Mouse (Mus musculus) MEL (cell line): ENCODE measurements around the gene Ccdc117. TPM values are rescaled to one million over a fixed set of nuclear protein-coding genes. Genes with fewer than 3 reads are reported as not detected.
A peak's percentile ranks its signal among the peaks of the same experiment; 100 is the strongest.
"Not testable (repeated sequence)": the region's sequence is repeated elsewhere in the genome, so short reads cannot be mapped to it uniquely, and the experiment has no call there.

ENCODE experiments used
- DNase-seq: peaks from one replicate; pipeline ENCODE4 v3.0.0; 2011; ENCODE audit warnings: low read depth, low spot score
- H3K27ac ChIP-seq: 2 replicates; pipeline ENCODE4 v1.5.1; 2012; ENCODE audit warnings: low read depth, mild to moderate bottlenecking, control low read depth, low read length, moderate library complexity; ENCODE audit not compliant: control insufficient read depth
- H3K27me3 ChIP-seq, 2 experiments: fragments of 150-350 bp in 1 of 2; sonication (generic) in 1 of 2; 2 replicates each; pipeline ENCODE4 v1.6.1; 2012; ENCODE audit warnings: low read length in 2 of 2, mild to moderate bottlenecking in 2 of 2, improper control_type of control experiment in 1 of 2, moderate library complexity in 1 of 2; ENCODE audit not compliant: insufficient read depth in 2 of 2, control insufficient read depth in 1 of 2
- H3K36me3 ChIP-seq, 2 experiments: 2 replicates each; pipeline ENCODE4 v1.6.1; 2012 to 2014; ENCODE audit warnings: low read length in 2 of 2, improper control_type of control experiment in 1 of 2, inconsistent platforms in 1 of 2, mild to moderate bottlenecking in 1 of 2; ENCODE audit not compliant: insufficient read depth in 2 of 2, control insufficient read depth in 1 of 2
- H3K4me1 ChIP-seq, 2 experiments: fragments of 150-350 bp in 1 of 2; sonication (generic) in 1 of 2; 2 replicates each; pipeline ENCODE4 v1.6.1; 2012; ENCODE audit warnings: low read length in 2 of 2, improper control_type of control experiment in 1 of 2, mild to moderate bottlenecking in 1 of 2; ENCODE audit not compliant: insufficient read depth in 2 of 2, control insufficient read depth in 1 of 2
- H3K4me3 ChIP-seq, 2 experiments: fragments of 150-350 bp in 1 of 2; sonication (generic) in 1 of 2; 2 replicates each; pipeline ENCODE4 v1.5.1; 2012; ENCODE audit warnings: low read depth in 2 of 2, low read length in 2 of 2, mild to moderate bottlenecking in 2 of 2, moderate library complexity in 2 of 2, control low read depth in 1 of 2, improper control_type of control experiment in 1 of 2; ENCODE audit not compliant: control insufficient read depth in 1 of 2, insufficient read depth in 1 of 2
- H3K79me2 ChIP-seq: 2 replicates; pipeline ENCODE4 v1.6.1; 2012; ENCODE audit warnings: mild to moderate bottlenecking, low read length, moderate library complexity; ENCODE audit not compliant: control insufficient read depth, poor library complexity, insufficient read depth
- H3K9ac ChIP-seq: 2 replicates; pipeline ENCODE4 v1.6.1; 2012; ENCODE audit warnings: low read depth, mild to moderate bottlenecking, control low read depth, low read length, moderate library complexity; ENCODE audit not compliant: control insufficient read depth, poor library complexity, severe bottlenecking
- H3K9me3 ChIP-seq: fragments of 150-350 bp; sonication (generic); replicated peaks from 2 replicates; pipeline ENCODE4 v1.6.1; 2012; ENCODE audit warnings: mild to moderate bottlenecking, low read length, improper control_type of control experiment, moderate library complexity; ENCODE audit not compliant: insufficient read depth
- CHD1 ChIP-seq: IDR thresholded peaks from 2 replicates; pipeline ENCODE4 v1.6.1; 2012; ENCODE audit warnings: low read depth, mild to moderate bottlenecking, inconsistent platforms, low read length, improper control_type of control experiment
- CTCF ChIP-seq, 3 experiments: IDR thresholded peaks in 2 of 3; conservative IDR thresholded peaks in 1 of 3; 2 replicates each; pipeline ENCODE4 v1.5.1; 2011 to 2012; ENCODE audit warnings: low read length in 3 of 3, low read depth in 2 of 3, mild to moderate bottlenecking in 2 of 3, improper control_type of control experiment in 1 of 3, inconsistent platforms in 1 of 3, mixed read lengths in 1 of 3, moderate library complexity in 1 of 3; ENCODE audit not compliant: control insufficient read depth in 1 of 3, insufficient read depth in 1 of 3, poor library complexity in 1 of 3, severe bottlenecking in 1 of 3
- JUND ChIP-seq: IDR thresholded peaks from 2 replicates; pipeline ENCODE4 v1.6.1; 2011; ENCODE audit warnings: low read depth, mild to moderate bottlenecking, improper control_type of control experiment, low read length
- KAT2A ChIP-seq: conservative IDR thresholded peaks from 2 replicates; pipeline ENCODE4 v1.6.1; 2012; ENCODE audit warnings: low read depth, low read length, improper control_type of control experiment, inconsistent platforms
- MAZ ChIP-seq: IDR thresholded peaks from 2 replicates; pipeline ENCODE4 v1.6.1; 2012; ENCODE audit warnings: low read depth, mild to moderate bottlenecking, inconsistent platforms, low read length, improper control_type of control experiment
- NRF1 ChIP-seq: IDR thresholded peaks from 2 replicates; pipeline ENCODE4 v1.6.1; 2014; ENCODE audit warnings: low read depth, mild to moderate bottlenecking, inconsistent platforms, low read length, improper control_type of control experiment, moderate library complexity; ENCODE audit not compliant: poor library complexity, insufficient read depth, severe bottlenecking
- SMC3 ChIP-seq: IDR thresholded peaks from 2 replicates; pipeline ENCODE4 v1.6.1; 2011; ENCODE audit warnings: low read depth, low read length, improper control_type of control experiment
- TCF12 ChIP-seq: IDR thresholded peaks from 2 replicates; pipeline ENCODE4 v1.6.1; 2014; ENCODE audit warnings: low read depth, mild to moderate bottlenecking, inconsistent platforms, low read length, improper control_type of control experiment, moderate library complexity
- ZNF384 ChIP-seq: IDR thresholded peaks from 2 replicates; pipeline ENCODE4 v1.6.1; 2012; ENCODE audit warnings: low read depth, mild to moderate bottlenecking, inconsistent platforms, low read length, improper control_type of control experiment
- polyA plus RNA-seq, 2 experiments: library from polyadenylated mRNA; stranded (reverse) in 1 of 2; unstranded in 1 of 2; fragments of >175 nt in 1 of 2; fragments of >200 nt in 1 of 2; gene quantifications; 2 replicates each; pipeline versions ENCODE4 v1.2.1 to v1.2.4; 2012; ENCODE audit warnings: low replicate concordance in 2 of 2, low read depth in 1 of 2; ENCODE audit not compliant: insufficient read length in 2 of 2, insufficient read depth in 1 of 2, missing spikeins in 1 of 2
- total RNA-seq: library from RNA; depleted of rRNA; stranded (reverse); fragments of 300-350 nt; gene quantifications from 2 replicates; pipeline ENCODE4 v1.2.3, GENCODE M21; 2012

Gene Ccdc117
- total and polyA plus RNA-seq, 3 experiments = 19.4 to 35.4 TPM; not detected in 1

GRCm38 (mm10) chr11:5541230-5541798 lies 673 bp downstream of the Ccdc117 start (continued):
- TF ChIP-seq TCF12 (no peak), NRF1 (no peak)
- TF ChIP-seq, all 39 proteins: peak for 7

GRCm38 (mm10) chr11:5540331-5540730 lies 1.7 kb downstream of the Ccdc117 start:
- TF ChIP-seq SMC3 = 0 out of 2 replicates have a peak, but pooled peaks have one; percentile 2
- TF ChIP-seq JUND = no peak
- Histone ChIP-seq H3K9me3 (no peaks in the 10 kb centered on the region), H3K79me2 (peaks cover 33% of the 10 kb centered on the region), H3K9ac (peak overlapping the region; percentile 86), H3K36me3 (peaks cover 22 to 37% of the 10 kb centered on the region in 2 experiments), H3K27me3 (no peaks in the 10 kb centered on the region), H3K4me3 (peak overlapping the region; percentile 75 to 85), H3K27ac (peak overlapping the region; percentile 70; the same call in 1 of the 2 replicates), H3K4me1 (peaks cover 30 to 35% of the 10 kb centered on the region in 2 experiments)
- peak; percentile 44 for DNase-seq

- Histone ChIP-seq H3K36me3 (peaks cover 20 to 37% of the 10 kb centered on the region in 2 experiments), H3K79me2 (peaks cover 33% of the 10 kb centered on the region), H3K4me1 (peaks cover 12 to 18% of the 10 kb centered on the region in 2 experiments)
- H3K4me3 ChIP-seq, H3K9me3 ChIP-seq, H3K27ac ChIP-seq, H3K27me3 ChIP-seq, DNase-seq, H3K9ac ChIP-seq: not testable (repeated sequence)
- TF ChIP-seq ZNF384 (peak; percentile 93), CTCF (IDR thresholded peaks at IDR 0.05 in 2 of 3, conservative IDR thresholded peaks at IDR 0.05 in 1 of 3; ENCODE audit: control insufficient read depth in 1 of 3, insufficient read depth in 1 of 3, low read depth in 2 of 3, low read length in 3 of 3, poor library complexity in 1 of 3, severe bottlenecking in 1 of 3) (peak in 1 of 3 experiments; percentile 14; a peak in 1 of 6 replicates)
Observed at GRCm38 (mm10) chr11:5537454-5537853, 4.5 kb downstream of the Ccdc117 start.

- H3K9ac ChIP-seq = no peak overlapping the region
- H3K4me1 ChIP-seq = peaks cover 5 to 9% of the 10 kb centered on the region in 2 experiments
- DNase-seq = no peak
- no peaks in the 10 kb centered on the region for H3K27me3 ChIP-seq
- no peaks in the 10 kb centered on the region for H3K9me3 ChIP-seq
- no peak overlapping the region for H3K4me3 ChIP-seq
- H3K79me2 ChIP-seq = 0 out of 2 replicates have a peak, but pooled peaks cover 2% of the 10 kb centered on the region
- H3K27ac ChIP-seq = no peak overlapping the region
- peaks cover 26 to 39% of the 10 kb centered on the region in 2 experiments for H3K36me3 ChIP-seq
- TF ChIP-seq CHD1 (no peak), MAZ (no peak), TCF12 (no peak), KAT2A (no peak), ZNF384 (no peak), JUND (no peak)
Observed at GRCm38 (mm10) chr11:5533108-5533507, 8.9 kb downstream of the Ccdc117 start.
